Mouse (Mus musculus) right cerebral cortex, adult 2 months (tissue): ENCODE results near the gene Gm5294.
A peak's percentile ranks its signal among the peaks of the same experiment; 100 is the strongest.

Experiments
- DNase-seq, 2 experiments: peaks; one replicate each; pipeline ENCODE4 v3.0.0; 2021 to 2022; ENCODE audit warnings: low spot score in 2 of 2

The Gm5294 gene

DNA sequence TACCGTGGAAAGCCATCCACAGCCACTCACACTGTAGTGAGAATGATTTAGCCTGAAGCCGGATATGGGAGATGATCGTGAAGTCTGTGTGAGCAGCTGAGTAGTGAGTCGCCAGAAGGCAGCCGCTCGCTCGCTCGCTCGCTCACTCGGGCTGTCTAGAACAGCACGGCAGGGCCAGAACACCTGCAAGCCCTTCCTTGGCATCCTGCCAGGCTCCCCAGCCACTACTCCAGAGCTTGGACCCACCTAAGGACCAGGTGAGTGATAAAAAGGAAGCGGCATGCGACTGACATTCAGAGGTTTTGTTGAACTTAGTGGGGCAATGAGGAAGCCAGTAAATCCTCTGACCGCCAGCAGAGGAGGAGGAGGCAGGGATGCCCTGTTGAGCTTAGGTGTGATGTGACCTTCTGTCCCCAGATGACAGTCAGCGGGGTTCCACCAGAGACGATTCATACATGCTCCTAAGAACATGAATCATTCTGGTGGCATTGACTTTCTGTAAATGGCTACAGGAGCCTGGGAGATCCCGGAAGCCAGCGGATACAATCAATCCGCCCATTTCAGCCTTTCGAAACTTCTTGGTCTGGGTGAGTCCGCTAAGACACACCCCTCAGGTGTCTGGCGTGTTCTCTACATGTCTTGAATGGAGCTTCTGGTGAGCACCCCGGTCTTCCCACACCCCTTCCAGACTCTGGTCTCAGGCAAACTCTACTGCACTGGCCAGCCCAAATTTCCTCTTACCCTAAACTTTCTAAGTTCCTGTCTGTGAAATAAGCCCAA lies 30.0 kb downstream of the Gm5294 start:
- DNase-seq = no peak

DNA sequence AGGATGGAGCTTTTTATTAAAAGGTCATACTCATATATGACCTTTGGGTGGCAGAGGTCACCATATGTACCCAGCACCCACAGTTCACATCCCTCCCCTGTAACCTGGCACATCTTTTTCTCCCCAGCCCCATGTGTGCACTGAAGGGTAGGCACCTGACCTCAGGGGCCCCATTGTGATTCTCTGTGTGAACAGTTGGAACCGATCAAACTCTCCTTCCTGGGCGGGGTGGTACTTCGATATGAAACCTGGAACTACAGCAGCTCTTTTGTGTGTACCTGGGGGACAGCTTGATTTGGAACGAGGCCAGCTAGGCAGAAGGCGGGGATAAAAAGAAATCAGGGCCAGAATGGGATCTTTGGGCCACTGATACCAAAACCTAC lies 30.6 kb downstream of the Gm5294 start:
- DNase-seq = no peak

DNA sequence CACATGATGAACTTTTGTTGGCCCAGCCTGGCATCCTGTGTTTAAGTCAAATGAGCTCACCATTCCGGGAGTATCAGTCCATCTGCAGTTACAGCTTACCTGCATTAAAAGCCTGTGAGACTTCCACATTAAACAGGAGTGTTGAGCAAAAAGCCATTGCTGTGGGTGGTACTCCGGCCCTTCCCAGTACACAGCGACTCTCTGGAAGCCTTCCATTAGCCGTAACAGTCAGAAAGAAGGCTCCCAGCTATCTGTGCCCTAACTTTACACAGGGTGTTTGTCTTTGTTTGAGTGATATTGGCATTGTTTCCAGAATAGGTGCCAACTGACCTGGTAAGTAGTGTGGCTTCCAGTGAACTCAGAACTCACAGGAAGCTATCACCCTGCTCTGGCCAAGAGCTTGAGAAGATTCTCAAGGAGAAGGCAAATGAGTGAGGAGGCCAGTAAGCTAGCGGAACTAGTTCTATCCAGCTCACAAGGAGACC lies 31.5 kb downstream of the Gm5294 start:
- DNase-seq = no peak

DNA sequence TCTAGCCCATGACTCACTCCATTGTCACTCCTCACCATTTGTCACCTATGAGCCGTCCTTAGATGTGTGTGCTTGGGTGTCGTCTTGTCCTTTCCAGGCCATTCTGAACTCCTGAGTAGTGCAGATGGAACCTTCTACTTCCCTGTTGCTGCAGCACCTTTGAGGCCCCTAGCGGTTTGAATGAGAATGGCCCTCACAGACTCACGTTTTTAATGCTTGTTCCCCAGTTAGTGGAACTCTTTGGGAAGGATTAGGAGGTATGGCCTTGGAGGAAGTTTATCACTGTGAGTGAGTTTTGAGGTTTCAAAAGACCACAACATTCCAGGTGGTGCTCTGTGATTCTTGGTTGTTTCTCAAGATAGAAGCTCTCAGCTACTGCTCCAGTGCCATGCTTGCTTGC lies 32.3 kb downstream of the Gm5294 start:
- DNase-seq = no peak

DNA sequence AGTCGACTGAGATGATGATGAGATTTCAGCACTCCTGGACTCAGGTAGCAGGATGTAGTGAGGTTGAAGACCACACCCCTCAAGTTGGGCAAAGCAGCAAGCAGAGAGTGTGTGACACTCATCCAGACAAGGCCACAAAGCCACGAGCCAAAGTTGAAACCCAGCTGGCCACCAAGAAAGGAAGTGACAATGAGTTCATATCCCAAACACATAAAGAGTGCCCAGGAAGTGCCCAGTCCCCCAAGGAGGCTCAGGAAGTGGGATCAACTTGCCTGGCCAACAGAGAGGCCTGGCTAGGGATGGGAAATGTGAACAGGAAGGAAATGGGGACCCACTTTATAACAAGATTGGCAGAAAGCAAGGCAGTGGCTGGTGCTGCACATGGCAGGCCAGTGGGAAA lies 33.5 kb downstream of the Gm5294 start:
- no peak for DNase-seq

DNA sequence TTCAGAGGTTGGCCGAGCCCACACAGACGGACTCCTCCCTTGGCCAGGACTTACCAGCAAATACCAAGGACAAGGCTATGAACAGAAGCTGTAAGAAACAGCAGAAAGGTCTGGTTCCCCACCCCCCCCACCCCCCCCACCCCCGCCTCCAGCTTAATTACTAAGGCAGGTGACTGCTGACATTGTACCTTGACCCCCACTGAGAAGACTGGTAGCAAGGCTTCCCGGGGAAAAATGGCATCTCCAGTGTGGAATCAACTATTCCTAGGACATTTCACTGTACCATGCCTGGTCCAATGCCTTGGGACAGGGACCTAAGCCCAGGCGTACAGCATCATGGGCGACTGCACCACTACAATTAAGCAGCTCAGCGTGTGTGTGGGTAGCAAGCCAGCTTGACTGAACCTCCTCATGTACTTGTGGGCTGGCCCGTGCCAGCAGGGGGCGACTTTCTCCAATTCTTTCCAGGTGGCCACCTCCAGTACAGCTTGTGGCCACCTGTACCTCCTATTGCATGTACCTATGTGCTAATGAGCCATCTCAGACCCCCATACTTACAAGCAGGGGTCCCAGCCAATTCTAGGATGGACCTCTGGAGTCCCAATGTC lies 37.2 kb downstream of the Gm5294 start:
- peak; percentile 90 for DNase-seq

DNA sequence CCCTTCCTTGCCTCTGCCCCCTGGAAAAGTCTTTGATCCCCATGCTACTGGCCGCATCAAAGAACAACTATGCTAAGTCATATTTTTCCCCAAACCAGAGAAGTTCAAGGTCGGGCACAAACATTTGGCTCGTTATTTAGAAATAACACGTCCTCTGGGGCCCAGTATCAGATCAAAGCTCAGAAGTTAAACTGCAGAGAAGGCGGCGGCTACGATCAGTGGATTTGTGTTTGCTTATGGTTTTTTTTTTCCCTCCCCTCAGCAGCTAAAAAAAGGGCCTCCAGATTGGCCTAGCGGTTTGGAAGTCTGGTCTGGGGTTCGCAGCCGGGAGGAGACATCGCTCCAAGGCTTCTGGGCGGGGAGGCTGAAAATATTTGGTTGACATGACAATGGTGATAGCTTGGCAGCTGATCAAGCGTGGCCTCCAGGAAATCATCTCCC lies 38.0 kb downstream of the Gm5294 start:
- DNase-seq = no peak

DNA sequence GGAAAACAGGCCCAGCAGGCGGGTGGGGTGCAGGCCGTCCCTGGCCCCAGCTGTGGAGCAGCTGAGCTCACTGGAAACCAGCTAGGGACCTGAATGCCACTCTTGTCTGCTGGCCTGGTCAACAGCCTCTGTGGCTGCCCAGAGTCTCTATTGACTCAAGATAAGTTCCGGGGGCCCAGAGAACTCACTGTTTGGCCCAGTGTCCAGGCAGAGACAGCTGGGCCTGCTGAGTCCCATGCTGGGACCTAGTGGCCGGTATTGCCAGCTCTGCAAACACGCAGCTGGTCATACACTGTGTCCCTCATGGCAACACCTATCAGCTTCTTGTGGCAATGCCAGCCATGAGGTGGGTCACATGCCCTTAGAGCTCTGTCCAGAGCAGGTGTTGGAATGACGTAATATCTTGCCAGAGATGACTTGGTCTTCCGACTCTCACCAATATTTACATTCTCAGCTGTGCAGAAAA lies 43.8 kb downstream of the Gm5294 start:
- peak in 1 of 2 experiments; percentile 9 for DNase-seq

DNA sequence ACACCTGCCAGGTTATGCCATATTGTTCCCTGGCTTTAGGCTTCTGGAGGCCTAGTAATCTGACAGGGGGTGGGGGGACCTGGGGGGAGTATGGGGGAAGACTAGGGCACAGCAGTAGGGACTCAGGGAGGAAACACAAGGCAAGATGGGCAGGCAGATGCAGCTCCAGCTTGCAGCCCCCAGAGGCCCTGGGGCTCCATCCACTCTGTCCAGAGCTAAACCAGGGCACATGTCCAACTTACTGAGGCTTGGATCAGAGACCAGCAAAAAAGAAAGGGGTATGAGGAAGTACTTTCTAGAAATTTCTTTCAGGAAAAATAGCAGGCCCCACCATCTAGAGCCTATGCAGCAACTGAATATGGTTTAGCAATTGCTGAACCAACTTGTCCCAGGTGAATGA lies 44.3 kb downstream of the Gm5294 start:
- DNase-seq = no peak

DNA sequence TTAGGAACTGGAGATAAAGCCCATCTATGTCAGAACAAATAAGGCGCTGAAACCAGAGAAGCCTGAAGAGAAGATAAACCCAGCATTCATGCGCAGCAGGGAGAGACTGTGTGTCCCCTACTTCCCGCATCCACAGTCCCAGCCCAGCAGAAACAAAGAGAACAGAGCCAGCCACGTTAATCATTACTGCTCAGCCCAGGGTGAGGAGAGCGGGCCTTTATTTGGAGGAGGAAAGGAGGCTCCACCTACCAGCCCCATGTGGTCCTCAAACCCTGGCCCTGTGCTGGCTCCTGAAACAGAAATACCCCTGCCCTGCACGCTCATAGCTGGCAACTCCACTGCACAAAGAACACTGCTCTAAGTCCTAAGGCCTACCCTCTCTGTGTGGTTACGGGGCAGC lies 45.0 kb downstream of the Gm5294 start:
- DNase-seq = no peak

DNA sequence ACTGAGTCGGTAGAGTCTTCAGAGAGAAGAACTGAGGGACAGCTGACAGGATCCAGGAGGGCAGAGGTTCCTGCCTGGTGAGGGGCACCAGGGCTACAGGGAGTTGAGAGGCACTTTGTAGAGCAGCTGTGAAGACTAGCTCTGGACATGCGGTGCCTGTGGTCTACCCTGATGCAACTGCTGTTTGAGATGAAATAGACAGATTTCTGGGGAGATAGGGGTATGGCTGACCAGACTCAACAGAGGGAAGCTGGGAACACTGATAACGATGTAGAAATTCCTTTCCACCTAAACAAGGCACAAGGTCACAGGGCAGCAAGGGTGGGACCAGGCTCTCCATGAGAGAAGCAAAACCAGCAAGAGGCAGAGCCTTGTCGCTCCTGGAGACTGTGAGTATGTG lies 45.8 kb downstream of the Gm5294 start:
- DNase-seq = no peak
